In the genomic region with DNA sequence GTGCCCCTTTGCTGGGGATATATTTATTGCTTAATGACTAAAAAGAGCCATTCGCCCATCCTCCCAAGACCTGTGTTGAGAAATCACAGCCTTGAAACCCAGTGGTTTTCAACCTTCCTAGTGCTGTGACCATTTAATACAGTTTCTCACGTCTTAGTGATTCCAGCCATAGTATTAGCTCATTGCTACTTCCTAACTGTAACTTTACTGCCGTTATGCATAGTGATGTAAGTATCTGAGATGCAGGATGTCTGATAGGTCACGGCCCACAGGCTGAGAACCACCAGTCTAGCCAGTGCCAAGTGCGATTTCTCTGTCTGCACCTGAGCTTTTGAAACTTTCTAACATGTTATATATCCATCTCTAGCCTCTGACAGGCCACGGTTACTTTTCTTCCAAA, we compare ENCODE assay signal across 18 mouse cellular contexts. TPM values are rescaled to one million over a fixed set of nuclear protein-coding genes. Genes with fewer than 3 reads are reported as not detected.
DNase-seq lines count a peak whose midpoint lies in the region; ATAC-seq lines count a peak whose summit lies in the region.
"Had no signal": no experiment of that assay in that cellular context is flagged by ENCODE, and none has a peak within 500 bp of the region (broad histone marks: within the 10 kb centered on the region; RNA-seq: fewer than 3 reads in every experiment).

No protein-coding gene starts in this region.

- peak; percentile 35; the same call in 1 of the 2 replicates for ATAC-seq in megakaryocyte, adult 5-6 weeks (ENCODE audit: poor library complexity, severe bottlenecking)
- ATAC-seq: forebrain, embryonic 13.5 days; forebrain, embryonic 15.5 days; forebrain, postnatal 0 days had no signal

- peak; percentile 36 for DNase-seq in heart, adult 11 months
- DNase-seq in heart, postnatal 4 days: no peak
- no peak for DNase-seq in adrenal gland, postnatal 25 days
- DNase-seq in gastrocnemius, adult 18-20 months (ENCODE audit: low spot score): no peak
- DNase-seq: adrenal gland, adult 2 months; adrenal gland, postnatal 10 days; adrenal gland, postnatal 36 days; cerebellum, adult 11-12 months; cerebellum, adult 2 months; cerebellum, adult 9-10 months; cerebellum, postnatal 10 days; cerebellum, postnatal 25 days; forebrain, postnatal 0 days had no signal

RNA-seq across cellular contexts. Expression of a gene that starts 12.0 kb away (rescaled TPM):
- total RNA-seq in heart, postnatal 4 days (2021): 10 to 100 TPM; 50.7 to 52.0 TPM
- total RNA-seq in megakaryocyte, adult 5-6 weeks (2015): 93.4 and 97.0 TPM in 2 replicates
- 115 and 117 TPM in 2 replicates for total RNA-seq in megakaryocyte, adult 5-6 weeks (2017)
- total RNA-seq in adrenal gland, postnatal 25 days (2021): 45.6 and 55.0 TPM in 2 replicates
- total RNA-seq in gastrocnemius, adult 18-20 months (2021): 10 to 100 TPM; 21.6 to 22.2 TPM

RNA-seq across cellular contexts. Expression of a gene that starts 35.0 kb away (rescaled TPM):
- total RNA-seq in heart, postnatal 4 days (2021): not detected
- not detected in 2 replicates for total RNA-seq in megakaryocyte, adult 5-6 weeks (2015)
- total RNA-seq in megakaryocyte, adult 5-6 weeks (2017): not detected in 2 replicates
- total RNA-seq in adrenal gland, postnatal 25 days (2021): not detected in 2 replicates
- total RNA-seq in gastrocnemius, adult 18-20 months (2021): not detected
- total RNA-seq: adrenal gland, adult 2 months; adrenal gland, postnatal 10 days; adrenal gland, postnatal 36 days; ES-E14; forebrain, postnatal 0 days; MEL had no signal
